Mouse (Mus musculus): ENCODE measurements at regions not wholly inside any gene's neighbourhood (a gene's known extent, or its start where the extent isn't known, plus 50 kb on each side); places are given as distances from the start of the nearest gene placed in this dataset.

DNA sequence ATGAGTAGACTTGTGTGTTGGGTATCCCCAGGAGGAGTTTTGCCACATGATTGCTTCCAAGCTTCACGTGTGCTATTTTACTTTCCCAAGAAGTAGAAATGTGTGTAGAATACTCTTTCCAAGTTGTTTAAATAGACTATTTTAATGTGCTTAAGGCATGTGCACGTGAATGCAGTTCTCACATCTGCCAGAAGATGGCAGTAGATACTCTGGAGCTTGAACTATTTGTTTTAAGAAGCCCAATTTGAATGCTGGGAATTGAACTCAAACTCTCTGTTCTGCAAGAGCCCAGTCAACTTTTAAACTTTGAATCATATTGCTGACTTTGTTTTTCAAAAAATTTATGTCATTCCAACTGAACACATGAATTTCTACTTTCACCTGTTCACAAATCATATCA lies 431.3 kb upstream of the Reg3g start:
- ATAC-seq (replicated peaks; ENCODE audit: poor library complexity, severe bottlenecking) = peak; percentile 63; the same call in 1 of the 2 replicates

- ATAC-seq (replicated peaks; ENCODE audit: poor library complexity, severe bottlenecking) = no peak
Measured at GRCm38 (mm10) chr6:78892730-78893129, 424.1 kb upstream of the Reg3g start.

DNA sequence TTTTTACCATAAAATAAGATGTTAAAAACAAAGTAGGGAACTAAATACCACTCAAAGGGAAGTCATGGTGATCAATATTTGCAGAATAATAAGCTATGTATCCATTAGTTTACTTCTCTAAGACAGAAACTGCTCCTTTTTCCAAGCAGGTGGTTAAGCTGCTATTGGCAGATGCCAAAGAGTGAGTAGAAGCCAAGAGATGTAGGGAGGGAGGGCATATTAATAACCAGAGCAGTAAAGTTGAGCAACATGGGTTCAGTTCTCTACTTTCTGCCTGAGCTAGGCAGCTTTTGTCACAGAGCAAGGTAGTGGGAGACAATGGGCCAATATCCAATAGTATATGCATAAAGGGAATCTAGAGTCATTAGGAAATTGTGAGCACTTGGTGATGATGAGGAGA lies 394.4 kb upstream of the Reg3g start:
- no peak for ATAC-seq (replicated peaks; ENCODE audit: poor library complexity, severe bottlenecking)

DNA sequence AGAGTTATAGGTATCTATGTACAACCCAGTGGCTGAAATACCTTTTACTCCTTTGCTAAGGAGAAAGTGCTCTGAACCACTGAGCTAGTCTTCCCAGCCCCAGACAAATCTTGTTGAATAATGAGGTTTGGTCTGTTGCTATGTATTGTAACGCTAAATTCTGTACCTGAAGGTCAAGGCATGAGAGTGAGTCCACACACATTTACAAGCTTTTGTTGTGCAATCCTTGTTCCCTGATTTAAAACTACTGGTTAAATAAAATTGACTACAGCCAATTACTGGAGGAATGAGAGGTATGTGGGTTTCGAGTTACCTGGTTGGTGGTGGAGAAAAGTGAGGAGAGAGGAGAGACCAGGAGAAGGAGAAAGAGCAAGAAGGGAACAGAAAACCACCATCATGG lies 372.6 kb upstream of the Reg3g start:
- ATAC-seq (replicated peaks; ENCODE audit: poor library complexity, severe bottlenecking) = no peak

- no peak for ATAC-seq (replicated peaks; ENCODE audit: poor library complexity, severe bottlenecking)
Measured at GRCm38 (mm10) chr6:78825901-78826629, 357.4 kb upstream of the Reg3g start.

GRCm38 (mm10) chr6:78821251-78821650 lies 352.6 kb upstream of the Reg3g start:
- ATAC-seq (replicated peaks; ENCODE audit: poor library complexity, severe bottlenecking) = no peak

GRCm38 (mm10) chr6:78797013-78797412 lies 328.3 kb upstream of the Reg3g start:
- no peak for ATAC-seq (replicated peaks; ENCODE audit: poor library complexity, severe bottlenecking)

DNA sequence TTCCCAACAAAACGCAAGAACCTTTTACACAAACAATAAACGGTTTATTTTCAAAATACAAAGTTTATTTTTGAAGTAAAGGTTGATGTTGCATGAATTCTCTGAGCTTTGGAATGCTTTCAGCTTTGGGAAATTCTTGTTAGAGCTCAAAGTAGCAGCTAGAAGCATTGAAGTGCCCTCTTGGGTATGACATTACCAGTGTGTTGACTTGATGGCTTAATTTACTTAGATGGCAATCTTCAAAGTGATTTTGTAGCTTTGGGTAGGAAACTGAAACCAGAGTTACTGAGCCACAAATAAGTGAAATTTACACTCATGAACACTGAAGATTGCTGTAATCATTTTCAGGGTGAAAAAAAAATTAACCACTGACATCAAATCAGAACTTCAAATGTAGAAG lies 320.3 kb upstream of the Reg3g start:
- ATAC-seq (replicated peaks; ENCODE audit: poor library complexity, severe bottlenecking) = no peak

DNA sequence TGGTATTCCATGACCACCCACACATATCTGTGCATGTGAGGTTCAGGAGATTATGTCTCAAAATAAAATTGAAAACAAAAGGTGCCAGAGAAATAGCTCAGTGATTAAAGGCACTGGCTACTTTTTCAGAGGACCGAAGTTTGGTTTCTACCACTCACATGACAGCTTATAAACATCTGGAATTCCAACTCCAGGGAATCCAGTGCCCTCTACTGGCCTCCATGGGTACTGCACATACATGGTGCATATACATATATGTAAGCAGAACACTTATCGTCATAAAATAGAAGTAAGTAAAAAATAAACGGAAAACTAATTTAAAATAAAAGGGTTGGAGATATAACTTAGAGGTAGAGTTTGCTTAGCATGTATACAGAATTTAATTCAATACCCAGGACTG lies 288.9 kb upstream of the Reg3g start:
- no peak for ATAC-seq (replicated peaks; ENCODE audit: poor library complexity, severe bottlenecking)
